Mouse (Mus musculus): ENCODE results near the gene Sf3a1.

Sf3a1 gene

GRCm38 (mm10) chr11:4214572-4214971, 54.4 kb downstream of the Sf3a1 start:
- DNase-seq (ENCODE audit: low read depth, low spot score): no peak

GRCm38 (mm10) chr11:4215061-4215460, 54.9 kb downstream of the Sf3a1 start:
- no peak for DNase-seq (ENCODE audit: low read depth, low spot score)

DNA sequence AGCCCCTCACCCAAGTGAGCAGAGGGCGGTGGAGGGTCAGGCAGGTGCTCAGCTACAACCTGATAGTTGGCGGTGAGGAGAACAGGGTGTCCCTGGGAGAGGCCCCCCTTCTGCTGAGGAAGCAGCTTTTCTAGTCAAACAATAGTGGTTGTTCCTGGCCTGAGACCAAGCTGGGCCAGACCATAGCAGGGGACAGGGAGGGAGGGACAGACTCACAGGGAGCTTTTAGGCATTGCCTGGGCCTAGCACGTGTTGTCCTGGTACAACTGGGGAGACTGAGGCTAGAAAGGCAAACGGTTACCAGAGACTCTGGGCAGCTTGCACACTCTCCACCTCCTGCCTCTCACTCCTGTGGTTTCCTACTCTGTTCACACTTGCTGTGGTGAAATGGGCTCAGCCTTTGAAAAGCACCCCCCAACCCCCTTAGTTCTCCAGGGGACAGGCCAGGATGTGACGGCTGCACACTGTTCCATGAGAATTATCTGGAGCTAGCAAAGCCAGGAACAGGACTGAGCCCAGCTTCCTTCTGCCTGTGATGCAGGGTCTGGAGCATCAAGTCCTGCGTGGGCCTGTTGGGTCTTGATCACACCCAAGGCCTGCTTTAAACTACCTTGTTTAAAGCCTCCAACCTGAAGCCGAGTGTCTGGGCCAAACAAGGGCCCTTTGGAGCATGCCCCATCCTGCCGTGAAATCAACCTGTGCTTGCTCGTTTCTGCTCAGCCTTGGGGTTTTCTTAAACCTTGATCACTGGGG, 56.3 kb downstream of the Sf3a1 start:
- no peak for DNase-seq (ENCODE audit: low read depth, low spot score)

GRCm38 (mm10) chr11:4217914-4218629, 57.9 kb downstream of the Sf3a1 start, which contains the start of gene Castor1:
TSS of gene Castor1 (plus strand) at chr11:4218225.
- DNase-seq (ENCODE audit: low read depth, low spot score): peak; percentile 63

- no peak for DNase-seq (ENCODE audit: low read depth, low spot score)
These were observed 58.5 kb downstream of the Sf3a1 start for GRCm38 (mm10) chr11:4218637-4219036.

- DNase-seq (ENCODE audit: low read depth, low spot score): peak; percentile 92
These were observed 59.2 kb downstream of the Sf3a1 start for GRCm38 (mm10) chr11:4219317-4219751.

DNA sequence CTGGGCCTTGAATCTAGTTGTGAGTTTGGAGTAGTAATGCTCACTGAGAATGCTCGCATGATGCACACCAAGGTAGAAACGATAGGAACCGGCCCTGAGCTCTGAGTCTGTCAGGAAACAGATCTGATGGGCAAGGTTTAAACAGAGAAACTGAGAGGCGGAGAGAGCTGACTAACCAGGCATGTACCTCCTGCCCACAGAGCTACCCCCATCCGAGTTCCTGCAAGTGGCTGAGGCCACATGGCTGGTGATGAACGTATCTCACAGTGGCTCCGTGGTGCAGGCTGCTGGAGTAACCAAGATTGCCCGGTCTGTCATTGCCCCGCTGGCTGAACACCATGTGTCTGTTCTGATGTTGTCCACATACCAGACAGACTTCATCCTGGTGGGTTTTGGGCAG, 59.8 kb downstream of the Sf3a1 start:
- DNase-seq (ENCODE audit: low read depth, low spot score): peak; percentile 31

GRCm38 (mm10) chr11:4220443-4221400, 60.6 kb downstream of the Sf3a1 start:
- DNase-seq (ENCODE audit: low read depth, low spot score): peak; percentile 67

DNA sequence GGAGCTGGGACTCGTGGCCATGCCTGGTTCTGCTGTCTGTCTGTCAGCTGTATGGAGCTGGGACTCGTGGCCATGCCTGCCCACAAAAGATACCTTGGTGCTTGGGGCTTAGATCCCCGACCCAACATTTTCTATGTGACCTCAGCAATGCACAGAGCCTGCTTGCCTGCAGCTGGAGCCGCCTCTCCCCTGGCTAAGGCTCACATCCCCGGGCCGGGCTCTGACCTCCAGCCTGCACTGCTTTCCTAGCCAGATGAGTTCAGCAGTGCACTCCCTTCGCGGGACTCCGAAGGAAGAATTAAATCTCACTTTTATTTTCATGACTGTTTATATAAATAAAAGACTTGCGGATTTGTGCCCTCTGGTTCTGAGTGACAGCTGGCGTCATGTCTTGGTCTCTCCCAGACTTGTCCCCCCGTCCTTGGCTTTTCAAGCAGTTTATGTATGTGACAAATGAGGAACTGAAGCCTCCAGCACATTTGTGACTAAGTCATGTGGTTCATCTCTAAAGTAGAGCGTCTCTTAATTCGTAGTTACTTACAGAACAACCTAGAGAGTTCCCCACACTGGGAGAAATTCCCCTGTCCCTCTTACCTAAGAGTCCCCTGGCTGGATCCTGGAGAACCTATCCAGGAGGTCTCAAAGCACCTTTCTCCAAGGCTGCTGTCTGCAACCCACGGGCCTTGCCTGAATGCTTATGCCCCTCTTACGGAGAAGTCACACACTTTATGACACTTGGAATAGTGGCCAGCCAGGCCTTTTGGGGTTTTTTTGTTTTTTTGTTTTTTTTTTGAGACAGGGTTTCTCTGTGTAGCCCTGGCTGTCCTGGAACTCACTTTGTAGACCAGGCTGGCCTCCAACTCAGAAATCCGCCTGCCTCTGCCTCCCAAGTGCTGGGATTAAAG, 62.1 kb downstream of the Sf3a1 start:
- no peak for DNase-seq (ENCODE audit: low read depth, low spot score)

DNA sequence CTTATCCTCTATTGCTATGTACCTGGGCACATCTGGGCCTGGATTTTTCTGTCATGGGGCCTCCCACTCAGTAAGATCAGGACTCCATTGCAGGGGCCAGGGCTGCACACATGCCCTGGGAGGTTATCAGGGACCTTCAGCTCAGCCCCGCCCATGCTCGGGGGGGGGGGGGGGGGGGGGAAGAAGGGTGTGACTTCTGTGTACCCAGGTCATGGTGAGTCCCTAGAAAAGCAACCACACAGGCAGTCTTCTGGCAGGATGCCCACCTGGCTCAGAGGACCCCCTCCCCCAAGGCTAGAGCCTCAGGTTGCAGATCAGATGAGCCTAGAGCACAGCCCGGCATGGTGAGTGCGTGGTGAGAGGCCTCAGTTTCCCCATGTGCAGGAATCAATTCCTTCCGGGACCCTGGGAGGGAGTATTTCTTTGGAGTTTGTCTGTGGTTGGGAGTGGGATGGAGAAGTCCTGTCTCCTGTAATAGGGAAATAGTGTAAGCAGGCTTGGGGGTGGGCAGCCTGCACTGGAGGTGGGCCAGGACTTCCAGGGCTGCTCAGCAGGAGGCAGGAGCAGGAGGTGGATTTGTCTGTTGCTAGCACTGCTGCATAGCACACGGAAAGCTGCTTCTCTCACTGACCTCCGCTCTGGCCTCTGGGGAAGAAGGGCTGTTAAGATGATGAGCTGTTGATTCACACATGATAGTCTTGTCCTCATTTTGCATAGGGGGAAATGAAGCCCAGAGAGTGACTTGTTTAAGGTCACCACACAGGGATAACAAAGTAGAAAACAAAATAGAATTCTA, 63.4 kb downstream of the Sf3a1 start:
- no peak for DNase-seq (ENCODE audit: low read depth, low spot score)

DNA sequence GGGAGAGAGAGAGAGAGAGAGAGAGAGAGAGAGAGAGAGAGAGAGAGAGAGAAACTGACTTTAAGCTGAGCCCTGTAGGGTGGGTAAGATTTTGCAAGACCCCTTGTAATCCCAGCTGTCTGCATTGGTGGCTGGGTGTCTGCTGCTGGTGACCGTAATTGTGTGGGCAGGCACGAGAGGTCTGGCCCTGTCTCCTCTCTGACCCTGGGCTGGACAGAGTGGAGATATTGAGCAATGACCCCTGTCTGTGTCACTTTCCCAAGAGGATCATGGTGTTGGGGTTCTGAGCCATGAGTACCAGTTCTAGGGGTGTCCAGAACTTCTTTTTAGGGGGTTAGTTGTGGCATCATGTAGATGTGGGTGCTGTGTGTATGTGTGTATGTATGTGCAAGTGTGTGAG, 64.1 kb downstream of the Sf3a1 start:
- DNase-seq (ENCODE audit: low read depth, low spot score): no peak

DNA sequence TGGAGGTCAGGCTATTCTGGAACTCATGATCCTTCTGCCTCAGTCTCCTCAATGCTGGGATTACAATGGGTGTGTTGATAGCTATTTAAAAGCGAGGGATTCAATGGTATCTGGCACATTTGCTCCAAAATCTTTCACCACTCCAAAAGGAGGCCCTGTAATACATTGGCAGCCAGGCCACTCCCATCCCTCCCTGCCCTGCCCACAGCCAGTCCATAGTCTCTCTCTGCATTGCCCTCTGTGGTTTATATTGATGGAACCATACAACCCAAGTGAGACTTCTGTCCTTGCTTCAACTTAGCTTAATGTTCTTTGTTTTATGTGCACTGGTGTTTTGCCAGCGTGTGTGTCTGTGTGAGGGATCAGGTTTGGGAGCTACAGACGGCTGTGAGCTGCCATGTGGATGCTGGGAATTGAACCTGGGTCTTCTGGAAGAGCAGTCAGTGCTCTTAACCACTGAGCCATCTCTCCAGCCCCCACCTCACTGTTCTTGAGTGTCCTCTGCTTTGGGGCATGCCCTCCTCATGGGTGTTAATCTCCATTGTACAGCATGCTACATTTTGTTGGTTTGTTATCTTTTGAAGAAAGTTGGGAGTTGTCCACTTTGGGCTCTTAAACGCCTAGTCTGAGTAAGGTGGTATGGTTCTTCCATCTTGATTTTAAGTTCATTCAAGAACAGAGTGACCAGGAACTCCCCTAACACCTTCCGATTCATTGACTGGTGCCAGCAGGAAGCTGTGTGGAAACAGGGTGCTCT, 66.6 kb downstream of the Sf3a1 start:
- DNase-seq (ENCODE audit: low read depth, low spot score): no peak

GRCm38 (mm10) chr11:4228463-4228862, 68.3 kb downstream of the Sf3a1 start:
- peak; percentile 95 for DNase-seq (ENCODE audit: low read depth, low spot score)

DNA sequence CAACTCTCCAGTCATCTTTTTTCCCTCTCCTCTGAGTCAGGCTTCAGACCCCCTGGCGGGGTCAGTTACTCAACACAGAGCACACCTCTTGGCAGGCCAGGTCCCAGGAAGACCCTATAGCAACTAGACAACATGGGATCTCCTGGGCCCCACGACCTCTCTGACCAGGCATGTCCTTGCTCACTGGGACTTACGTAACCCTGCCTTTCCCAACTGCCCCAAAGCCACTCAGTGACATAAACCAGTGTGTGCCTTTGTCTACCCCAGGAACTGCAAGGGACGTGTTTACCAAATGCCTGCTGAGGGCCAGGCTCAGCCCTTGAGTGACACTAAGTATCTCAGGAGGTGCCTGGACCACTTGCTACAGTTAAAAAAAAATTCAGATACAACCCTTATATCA, 69.7 kb downstream of the Sf3a1 start:
- DNase-seq (ENCODE audit: low read depth, low spot score): no peak

- DNase-seq (ENCODE audit: low read depth, low spot score): no peak
These were observed 71.3 kb downstream of the Sf3a1 start for GRCm38 (mm10) chr11:4231435-4231834.
